In genomic region chr9:100590462-100590861, GRCm38 (mm10) we compare ENCODE assay signal across 33 mouse cellular contexts. TPM values are rescaled to one million over a fixed set of nuclear protein-coding genes. Genes with fewer than 3 reads are reported as not detected.
"Had no signal": no experiment of that assay in that cellular context is flagged by ENCODE, and none has a peak within 500 bp of the region (broad histone marks: within the 10 kb centered on the region; RNA-seq: fewer than 3 reads in every experiment).

No protein-coding gene starts in this region.

- H3K36me3 ChIP-seq: limb, embryonic 10.5 days; limb, embryonic 12.5 days; limb, embryonic 13.5 days; limb, embryonic 15.5 days; liver, embryonic 12.5 days; liver, embryonic 13.5 days; liver, embryonic 15.5 days; lung, embryonic 15.5 days; midbrain, embryonic 10.5 days; midbrain, embryonic 12.5 days; midbrain, embryonic 13.5 days; midbrain, embryonic 15.5 days; neural tube, embryonic 12.5 days had no signal

- H3K9ac ChIP-seq: limb, embryonic 12.5 days; limb, embryonic 13.5 days; limb, embryonic 15.5 days; liver, embryonic 12.5 days; liver, embryonic 13.5 days; liver, embryonic 14.5 days; liver, embryonic 15.5 days; liver, postnatal 0 days; lung, embryonic 14.5 days; lung, embryonic 15.5 days; midbrain, embryonic 12.5 days; midbrain, embryonic 13.5 days; midbrain, embryonic 15.5 days; neural tube, embryonic 12.5 days had no signal

- H3K4me1 ChIP-seq: limb, embryonic 10.5 days; limb, embryonic 12.5 days; limb, embryonic 15.5 days; liver, embryonic 12.5 days; liver, embryonic 13.5 days; liver, embryonic 15.5 days; lung, embryonic 15.5 days; midbrain, embryonic 12.5 days; midbrain, embryonic 13.5 days; midbrain, embryonic 15.5 days; neural tube, embryonic 12.5 days had no signal

- H3K4me2 ChIP-seq: limb, embryonic 12.5 days; limb, embryonic 13.5 days; limb, embryonic 15.5 days; liver, embryonic 11.5 days; liver, embryonic 12.5 days; liver, embryonic 13.5 days; liver, embryonic 15.5 days; lung, embryonic 14.5 days; lung, embryonic 15.5 days; midbrain, embryonic 12.5 days; midbrain, embryonic 13.5 days; midbrain, embryonic 15.5 days; neural tube, embryonic 12.5 days had no signal

- DNase-seq: left cerebral cortex, postnatal 4 days; liver; liver, embryonic 13.5 days; liver, postnatal 0 days; lung, adult 18-20 months; lung, adult 2 months; lung, embryonic 14.5 days; lung, postnatal 10 days; lung, postnatal 14 days; lung, postnatal 36 days; lung, postnatal 4 days; midbrain, embryonic 14.5 days had no signal

- H3K27ac ChIP-seq: limb, embryonic 10.5 days; limb, embryonic 12.5 days; limb, embryonic 13.5 days; limb, embryonic 15.5 days; liver, embryonic 12.5 days; liver, embryonic 13.5 days; liver, embryonic 14.5 days; liver, embryonic 15.5 days; lung, embryonic 15.5 days; macrophage; midbrain, embryonic 10.5 days; midbrain, embryonic 12.5 days; midbrain, embryonic 13.5 days; midbrain, embryonic 15.5 days; neural tube, embryonic 12.5 days had no signal

- ATAC-seq: liver, embryonic 12.5 days; liver, postnatal 0 days; lung, postnatal 0 days; midbrain, embryonic 13.5 days; midbrain, embryonic 15.5 days had no signal

- H3K27me3 ChIP-seq: limb, embryonic 12.5 days; limb, embryonic 13.5 days; limb, embryonic 15.5 days; liver, embryonic 12.5 days; liver, embryonic 13.5 days; liver, embryonic 15.5 days; lung, embryonic 15.5 days; midbrain, embryonic 12.5 days; midbrain, embryonic 13.5 days; midbrain, embryonic 15.5 days; neural tube, embryonic 12.5 days had no signal

- H3K9me3 ChIP-seq: limb, embryonic 10.5 days; limb, embryonic 12.5 days; limb, embryonic 13.5 days; limb, embryonic 15.5 days; liver, embryonic 12.5 days; liver, embryonic 13.5 days; liver, embryonic 15.5 days; lung, embryonic 15.5 days; midbrain, embryonic 10.5 days; midbrain, embryonic 12.5 days; midbrain, embryonic 13.5 days; midbrain, embryonic 15.5 days; neural tube, embryonic 12.5 days had no signal

- H3K4me3 ChIP-seq: limb, embryonic 10.5 days; limb, embryonic 12.5 days; limb, embryonic 13.5 days; limb, embryonic 15.5 days; liver, embryonic 12.5 days; liver, embryonic 13.5 days; liver, embryonic 15.5 days; lung, embryonic 15.5 days; megakaryocyte, embryonic 14.5 days; midbrain, embryonic 10.5 days; midbrain, embryonic 12.5 days; midbrain, embryonic 13.5 days; midbrain, embryonic 15.5 days; myocyte; neural tube, embryonic 12.5 days had no signal

RNA-seq across cellular contexts. Expression of gene Slc35g2, which starts 19.6 kb away (rescaled TPM):
- total RNA-seq: megakaryocyte, adult 5-6 weeks; megakaryocyte-erythroid progenitor cell, adult 5-6 weeks; monocyte, adult 5-6 weeks had no signal
